Mouse (Mus musculus) kidney, adult 2 months (tissue): Measurements from ENCODE around the gene Rspo3.

ENCODE experiments used
- CTCF ChIP-seq: fragments of 200-500 bp; conservative IDR thresholded peaks from 2 replicates; pipeline ENCODE4 v1.5.1; 2011; ENCODE audit warnings: low read depth, mild to moderate bottlenecking, control low read depth, low read length, moderate library complexity, mixed read lengths; ENCODE audit not compliant: insufficient read depth, insufficient read length
- POLR2A ChIP-seq: fragments of 200-500 bp; IDR thresholded peaks from one replicate; pipeline ENCODE4 v1.6.1; 2011; ENCODE audit warnings: low read depth, low read length, control low read depth

- TF ChIP-seq CTCF (no peak), POLR2A (no peak)
Measured at GRCm38 (mm10) chr10:29533846-29534829, 1.5 kb downstream of the Rspo3 start.
